Mouse (Mus musculus): Measurements from ENCODE around the gene Tns3. TPM values are rescaled to one million over a fixed set of nuclear protein-coding genes. Genes with fewer than 3 reads are reported as not detected.
"Not testable (repeated sequence)": the region's sequence is repeated elsewhere in the genome, so short reads cannot be mapped to it uniquely, and the experiment has no call there.

Tns3 gene
- polyA plus RNA-seq, 1 experiment from 2014 or later = 18.7 TPM

DNA sequence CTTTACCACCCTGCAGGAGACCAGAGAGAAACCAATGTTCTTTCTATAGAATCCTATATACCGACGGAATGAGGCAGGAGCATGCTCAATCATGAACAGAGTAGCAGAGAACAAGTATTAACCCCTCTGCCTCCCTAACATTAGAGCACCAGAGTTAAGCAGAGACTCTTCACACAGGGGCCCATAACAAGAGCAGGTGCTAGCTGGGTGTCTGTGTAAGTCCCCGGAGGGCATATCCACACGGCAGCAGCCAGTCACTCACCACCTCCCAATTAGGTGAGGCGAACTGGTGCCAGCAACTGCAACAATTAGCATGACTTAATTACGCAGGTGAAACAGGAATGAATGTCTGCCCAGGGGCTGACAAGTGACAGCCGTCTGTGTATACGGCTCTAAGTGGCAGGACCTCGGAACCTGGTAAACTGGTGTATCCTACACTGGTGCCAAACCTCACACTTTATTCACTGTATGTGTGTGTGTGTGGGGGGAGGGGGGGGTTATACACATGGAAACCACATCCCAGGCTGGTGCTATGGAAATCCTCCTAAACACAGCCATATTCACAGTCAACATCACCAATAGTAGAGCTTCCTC lies 123.0 kb downstream of the Tns3 start:
- ATAC-seq = no peak
- Histone ChIP-seq H3K9ac (ENCODE audit: low read depth, low read length) (no peak overlapping the region), H3K27me3 (replicated peaks; ENCODE audit: control insufficient read depth, insufficient read depth, low read length) (no peaks in the 10 kb centered on the region), H3K4me3 (ENCODE audit: low read length) (no peak overlapping the region), H3K4me1 (ENCODE audit: control insufficient read depth, insufficient read depth, low read length) (peaks cover 5% of the 10 kb centered on the region; the same call in 1 of the 2 replicates), H3K9me3 (ENCODE audit: control insufficient read depth, low read length) (no peaks in the 10 kb centered on the region), H3K4me2 (ENCODE audit: low read depth, low read length) (no peak overlapping the region), H3K36me3 (ENCODE audit: control insufficient read depth, insufficient read depth, low read length) (peaks cover 13% of the 10 kb centered on the region), H3K27ac (ENCODE audit: low read length) (no peak overlapping the region)
- 88% methylated on average over 9 of the region's 9 CpGs for WGBS

DNA sequence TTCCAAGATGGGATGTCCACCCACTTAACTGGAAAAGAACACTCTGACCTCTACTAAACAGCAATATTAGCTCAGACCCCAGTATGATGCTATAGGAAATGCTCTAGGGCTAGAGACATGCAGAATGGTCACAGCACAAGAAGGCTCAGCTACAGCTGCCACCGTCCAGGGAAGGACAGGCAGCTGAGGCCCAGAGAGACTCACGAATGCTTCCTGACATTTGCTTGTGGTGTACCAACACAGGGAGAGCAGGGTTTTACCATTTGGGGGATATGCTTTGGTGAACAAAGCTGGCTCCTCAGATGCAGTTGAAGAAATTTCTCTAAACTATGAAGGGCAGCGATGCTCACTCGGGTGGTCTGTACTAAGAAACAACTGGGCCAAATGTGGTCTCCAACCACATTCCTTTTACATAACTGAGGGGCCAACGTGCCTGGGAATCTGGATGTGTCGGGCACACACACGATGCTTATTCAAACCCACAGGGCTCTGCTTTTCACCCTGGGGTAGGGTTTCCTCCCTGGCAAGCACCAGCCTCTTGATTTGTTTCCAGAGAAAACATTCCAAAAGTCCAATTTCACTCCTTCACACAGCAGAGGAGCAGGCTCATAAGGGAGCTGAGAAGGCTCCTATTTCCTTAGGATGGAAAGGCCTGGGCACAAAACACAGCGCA lies 124.6 kb downstream of the Tns3 start:
- Histone ChIP-seq H3K4me2 (ENCODE audit: low read depth, low read length) (no peak overlapping the region), H3K27ac (ENCODE audit: low read length) (peak overlapping the region; percentile 39), H3K36me3 (ENCODE audit: control insufficient read depth, insufficient read depth, low read length) (peaks cover 10% of the 10 kb centered on the region; the same call in 1 of the 2 replicates), H3K4me3 (ENCODE audit: low read length) (no peak overlapping the region), H3K9me3 (ENCODE audit: control insufficient read depth, low read length) (no peaks in the 10 kb centered on the region), H3K9ac (ENCODE audit: low read depth, low read length) (no peak overlapping the region), H3K27me3 (replicated peaks; ENCODE audit: control insufficient read depth, insufficient read depth, low read length) (no peaks in the 10 kb centered on the region), H3K4me1 (ENCODE audit: control insufficient read depth, insufficient read depth, low read length) (peaks cover 5% of the 10 kb centered on the region; the same call in 1 of the 2 replicates)
- 82% methylated on average over 8 of the region's 8 CpGs for WGBS
- ATAC-seq = no peak

DNA sequence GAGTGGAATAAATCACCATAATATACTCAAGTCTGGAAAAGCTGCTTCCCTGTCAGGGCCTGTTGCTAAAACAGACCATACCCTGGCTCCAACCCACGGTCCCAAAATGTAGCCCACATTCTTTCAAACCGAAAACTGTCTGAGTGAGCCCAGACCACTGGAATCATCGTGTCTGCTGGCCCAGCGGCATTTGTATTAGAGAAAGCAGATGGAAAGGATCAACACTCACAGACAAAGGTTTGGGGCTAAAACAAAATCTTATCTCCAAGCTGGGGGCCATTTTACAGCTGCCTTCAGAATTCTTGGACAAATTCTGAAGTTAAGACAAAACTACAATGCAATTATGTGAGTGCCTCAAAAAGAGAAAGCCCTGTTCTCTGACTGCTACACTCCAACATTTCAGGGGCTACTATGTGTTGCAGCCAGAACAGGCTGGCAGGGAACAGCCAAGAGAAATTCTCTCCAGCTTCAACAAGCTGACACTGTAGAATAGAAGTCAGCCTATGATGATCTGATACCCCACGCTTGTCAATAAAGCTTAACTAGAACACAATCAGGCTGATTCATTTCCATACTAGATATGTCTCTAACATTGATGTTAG lies 127.2 kb downstream of the Tns3 start:
- Histone ChIP-seq H3K27me3 (replicated peaks; ENCODE audit: control insufficient read depth, insufficient read depth, low read length) (no peaks in the 10 kb centered on the region), H3K9ac (ENCODE audit: low read depth, low read length) (no peak overlapping the region), H3K4me1 (ENCODE audit: control insufficient read depth, insufficient read depth, low read length) (peaks cover 5% of the 10 kb centered on the region; the same call in 1 of the 2 replicates), H3K27ac (ENCODE audit: low read length) (peak overlapping the region; percentile 77), H3K36me3 (ENCODE audit: control insufficient read depth, insufficient read depth, low read length) (peaks cover 6% of the 10 kb centered on the region), H3K4me2 (ENCODE audit: low read depth, low read length) (no peak overlapping the region), H3K9me3 (ENCODE audit: control insufficient read depth, low read length) (no peaks in the 10 kb centered on the region), H3K4me3 (ENCODE audit: low read length) (no peak overlapping the region)
- peak; percentile 40; the same call in 1 of the 2 replicates for ATAC-seq
- 52% methylated on average over 5 of the region's 5 CpGs for WGBS

DNA sequence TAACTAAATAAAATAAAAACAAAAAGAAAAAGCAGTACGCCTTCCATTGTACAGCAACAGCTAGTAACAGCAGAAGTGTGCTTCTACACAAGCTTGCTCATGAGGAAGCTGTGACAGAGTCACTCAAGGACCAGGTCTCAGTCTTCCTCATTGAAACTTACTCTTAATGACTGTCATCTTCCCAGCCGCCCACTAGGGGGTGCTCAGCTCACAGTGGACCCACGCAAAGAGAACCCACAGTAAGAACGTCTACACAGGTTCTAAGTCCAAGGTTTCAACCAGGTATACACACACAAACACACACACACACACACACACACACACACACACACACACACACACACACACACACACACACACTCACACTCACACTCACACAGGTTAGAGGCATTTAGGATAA lies 129.4 kb downstream of the Tns3 start:
- no peak overlapping the region for H3K9ac ChIP-seq (ENCODE audit: low read depth, low read length)
- H3K4me3 ChIP-seq (ENCODE audit: low read length) = no peak overlapping the region
- peaks cover 9% of the 10 kb centered on the region for H3K36me3 ChIP-seq (ENCODE audit: control insufficient read depth, insufficient read depth, low read length)
- ATAC-seq = 0 out of 2 replicates have a peak, but pooled peaks have one; percentile 44
- H3K27ac ChIP-seq (ENCODE audit: low read length) = no peak overlapping the region
- no peaks in the 10 kb centered on the region for H3K27me3 ChIP-seq (replicated peaks; ENCODE audit: control insufficient read depth, insufficient read depth, low read length)
- peaks cover 5% of the 10 kb centered on the region; the same call in 1 of the 2 replicates for H3K4me1 ChIP-seq (ENCODE audit: control insufficient read depth, insufficient read depth, low read length)
- H3K9me3 ChIP-seq (ENCODE audit: control insufficient read depth, low read length) = no peaks in the 10 kb centered on the region
- H3K4me2 ChIP-seq (ENCODE audit: low read depth, low read length) = no peak overlapping the region
- 25% methylated on average over 4 of the region's 4 CpGs for WGBS

DNA sequence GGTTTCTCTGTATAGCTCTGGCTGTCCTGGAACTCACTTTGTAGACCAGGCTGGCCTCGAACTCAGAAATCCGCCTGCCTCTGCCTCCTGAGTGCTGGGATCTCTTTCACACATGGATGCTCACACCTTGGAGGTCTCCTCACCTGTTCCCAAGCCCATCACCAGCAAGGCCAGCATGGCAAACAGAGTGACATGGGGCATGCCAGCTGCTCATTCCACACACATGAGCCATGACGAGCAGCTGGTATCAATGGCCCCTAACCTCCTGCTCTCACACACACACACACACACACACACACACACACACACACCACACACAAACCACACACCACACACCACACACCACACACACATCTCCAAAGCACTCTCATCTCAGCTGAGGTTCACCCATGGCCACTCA lies 131.6 kb downstream of the Tns3 start:
- WGBS = 98% methylated on average over 3 of the region's 3 CpGs
- H3K4me3 ChIP-seq (ENCODE audit: low read length); ATAC-seq; H3K36me3 ChIP-seq (ENCODE audit: control insufficient read depth, insufficient read depth, low read length); H3K4me1 ChIP-seq (ENCODE audit: control insufficient read depth, insufficient read depth, low read length); H3K27me3 ChIP-seq (replicated peaks; ENCODE audit: control insufficient read depth, insufficient read depth, low read length); H3K27ac ChIP-seq (ENCODE audit: low read length); H3K4me2 ChIP-seq (ENCODE audit: low read depth, low read length); H3K9me3 ChIP-seq (ENCODE audit: control insufficient read depth, low read length); H3K9ac ChIP-seq (ENCODE audit: low read depth, low read length): not testable (repeated sequence)

DNA sequence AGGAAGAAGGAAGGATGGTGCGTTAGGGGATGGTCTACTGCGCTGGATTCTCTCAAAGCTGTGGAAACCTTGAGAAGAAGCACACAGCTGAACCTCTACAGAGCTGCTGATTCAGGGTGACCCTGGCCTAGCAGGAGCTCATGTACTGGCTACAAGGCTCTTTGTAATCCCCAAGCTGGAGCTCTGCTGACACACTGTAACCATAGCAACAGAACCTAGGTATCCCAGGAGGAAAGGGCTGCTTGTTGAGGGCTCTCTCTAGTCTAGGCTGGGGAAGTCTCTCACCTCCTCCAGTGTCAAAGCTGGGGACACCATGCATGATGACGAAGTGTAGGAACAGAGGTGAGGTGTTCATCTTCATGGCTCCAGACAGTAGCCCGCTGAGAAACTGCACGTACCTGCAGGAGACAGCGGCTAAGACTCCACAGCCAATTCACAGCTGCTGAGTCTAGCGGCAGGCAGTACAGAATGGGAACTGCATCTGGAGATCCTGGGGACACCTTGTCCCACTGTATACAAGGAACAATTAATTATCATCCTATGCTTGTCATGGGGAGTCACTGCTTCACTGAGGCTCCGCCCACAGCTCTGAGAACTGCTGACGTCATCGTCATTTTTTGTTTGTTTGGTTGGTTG lies 132.1 kb downstream of the Tns3 start:
- peaks cover 8% of the 10 kb centered on the region for H3K36me3 ChIP-seq (ENCODE audit: control insufficient read depth, insufficient read depth, low read length)
- no peak overlapping the region for H3K27ac ChIP-seq (ENCODE audit: low read length)
- no peak overlapping the region for H3K9ac ChIP-seq (ENCODE audit: low read depth, low read length)
- no peaks in the 10 kb centered on the region for H3K9me3 ChIP-seq (ENCODE audit: control insufficient read depth, low read length)
- no peak overlapping the region for H3K4me3 ChIP-seq (ENCODE audit: low read length)
- H3K4me2 ChIP-seq (ENCODE audit: low read depth, low read length) = no peak overlapping the region
- WGBS = 93% methylated on average over 10 of the region's 10 CpGs
- no peak for ATAC-seq
- peaks cover 3% of the 10 kb centered on the region; the same call in 1 of the 2 replicates for H3K4me1 ChIP-seq (ENCODE audit: control insufficient read depth, insufficient read depth, low read length)
- no peaks in the 10 kb centered on the region for H3K27me3 ChIP-seq (replicated peaks; ENCODE audit: control insufficient read depth, insufficient read depth, low read length)

DNA sequence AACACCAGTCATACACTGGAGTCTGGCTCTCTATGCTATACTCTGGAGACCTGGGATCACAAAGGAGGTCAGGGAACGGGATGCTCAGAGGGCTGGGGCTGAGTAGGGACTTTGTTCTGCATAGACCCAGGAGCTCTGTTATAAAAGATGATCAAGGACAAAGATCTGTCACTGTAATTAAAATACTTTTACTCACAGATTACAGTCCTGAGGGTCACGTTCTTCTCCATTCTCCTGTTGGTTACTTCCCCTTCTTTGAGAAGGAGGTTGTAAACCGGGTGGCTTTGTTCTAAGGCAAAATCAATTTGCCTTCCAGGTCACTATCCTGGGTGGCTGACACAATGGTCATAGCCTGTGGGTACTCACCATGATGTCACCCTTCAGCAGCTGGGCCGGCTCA lies 133.8 kb downstream of the Tns3 start:
- 77% methylated on average over 4 of the region's 4 CpGs for WGBS
- no peak overlapping the region for H3K27ac ChIP-seq (ENCODE audit: low read length)
- H3K9ac ChIP-seq (ENCODE audit: low read depth, low read length) = no peak overlapping the region
- 0 out of 2 replicates have a peak, but pooled peaks cover 3% of the 10 kb centered on the region for H3K4me1 ChIP-seq (ENCODE audit: control insufficient read depth, insufficient read depth, low read length)
- H3K27me3 ChIP-seq (replicated peaks; ENCODE audit: control insufficient read depth, insufficient read depth, low read length) = no peaks in the 10 kb centered on the region
- H3K9me3 ChIP-seq (ENCODE audit: control insufficient read depth, low read length) = no peaks in the 10 kb centered on the region
- H3K36me3 ChIP-seq (ENCODE audit: control insufficient read depth, insufficient read depth, low read length) = peaks cover 6% of the 10 kb centered on the region
- no peak overlapping the region for H3K4me3 ChIP-seq (ENCODE audit: low read length)
- no peak for ATAC-seq
- H3K4me2 ChIP-seq (ENCODE audit: low read depth, low read length) = no peak overlapping the region

DNA sequence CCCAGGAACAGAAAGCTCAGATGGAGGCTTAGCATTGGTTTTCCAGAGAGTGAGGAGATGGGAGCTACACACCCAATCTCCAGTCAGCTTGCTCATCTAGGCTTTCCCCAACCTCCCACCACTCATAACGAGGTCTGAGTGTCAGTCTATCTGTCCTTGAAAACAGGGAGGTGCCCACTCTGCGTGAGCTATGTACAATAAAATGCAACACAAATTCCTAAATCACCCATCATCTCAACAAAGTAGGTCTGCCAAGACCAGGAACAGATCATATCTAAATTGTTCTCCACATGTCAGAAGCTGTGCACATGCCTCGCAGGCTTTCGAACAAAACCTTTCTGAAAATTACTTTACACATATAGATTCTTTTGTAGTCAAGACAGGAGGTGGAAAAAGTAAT lies 134.3 kb downstream of the Tns3 start:
- Histone ChIP-seq H3K9ac (ENCODE audit: low read depth, low read length) (no peak overlapping the region), H3K27me3 (replicated peaks; ENCODE audit: control insufficient read depth, insufficient read depth, low read length) (no peaks in the 10 kb centered on the region), H3K4me3 (ENCODE audit: low read length) (no peak overlapping the region), H3K4me2 (ENCODE audit: low read depth, low read length) (no peak overlapping the region), H3K27ac (ENCODE audit: low read length) (no peak overlapping the region), H3K9me3 (ENCODE audit: control insufficient read depth, low read length) (no peaks in the 10 kb centered on the region), H3K36me3 (ENCODE audit: control insufficient read depth, insufficient read depth, low read length) (peaks cover 5% of the 10 kb centered on the region), H3K4me1 (ENCODE audit: control insufficient read depth, insufficient read depth, low read length) (0 out of 2 replicates have a peak, but pooled peaks cover 3% of the 10 kb centered on the region)
- WGBS = 84% methylated on average over 4 of the region's 4 CpGs
- no peak for ATAC-seq

DNA sequence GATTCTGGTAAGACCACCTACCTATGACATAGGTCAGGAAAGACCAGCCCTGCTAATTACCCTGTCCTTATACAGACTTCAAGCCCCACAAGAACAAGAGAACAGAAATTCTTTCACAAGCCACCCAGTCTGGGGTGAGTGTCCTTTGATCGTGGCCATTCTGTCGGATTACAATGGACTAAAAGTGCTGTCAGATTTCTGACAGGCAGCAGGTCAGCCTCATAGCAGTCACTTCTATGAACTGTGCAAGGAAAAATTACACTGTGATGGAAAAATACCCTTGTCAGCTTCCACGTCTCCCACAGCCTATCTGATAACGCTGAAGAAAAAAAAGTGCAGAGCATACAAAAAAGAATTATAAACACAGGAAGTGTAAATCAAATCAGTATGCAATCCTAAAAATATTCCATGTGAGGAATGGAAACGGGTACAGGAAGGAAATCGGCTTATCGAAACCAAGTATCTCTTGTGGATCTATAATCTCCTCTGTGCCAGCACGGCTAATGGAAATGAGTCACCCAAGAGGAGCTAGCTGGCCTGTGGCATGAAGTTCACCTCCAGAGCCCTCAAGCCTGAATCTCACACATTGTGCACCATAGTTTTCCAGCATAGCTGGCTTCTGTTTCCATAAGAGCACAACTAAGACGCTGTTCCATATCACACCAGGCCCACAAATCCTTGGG lies 138.7 kb downstream of the Tns3 start:
- Histone ChIP-seq H3K4me3 (ENCODE audit: low read length) (no peak overlapping the region), H3K36me3 (ENCODE audit: control insufficient read depth, insufficient read depth, low read length) (no peaks in the 10 kb centered on the region; the same call in 1 of the 2 replicates), H3K4me1 (ENCODE audit: control insufficient read depth, insufficient read depth, low read length) (peaks cover 11% of the 10 kb centered on the region; the same call in 1 of the 2 replicates), H3K9me3 (ENCODE audit: control insufficient read depth, low read length) (no peaks in the 10 kb centered on the region), H3K4me2 (ENCODE audit: low read depth, low read length) (no peak overlapping the region), H3K27me3 (replicated peaks; ENCODE audit: control insufficient read depth, insufficient read depth, low read length) (no peaks in the 10 kb centered on the region), H3K9ac (ENCODE audit: low read depth, low read length) (no peak overlapping the region), H3K27ac (ENCODE audit: low read length) (0 out of 2 replicates have a peak overlapping the region, but pooled peaks have one; percentile 49)
- WGBS = 59% methylated on average over 9 of the region's 9 CpGs
- no peak for ATAC-seq
